Mouse (Mus musculus): ENCODE measurements around the gene Eri3.
A peak's percentile ranks its signal among the peaks of the same experiment; 100 is the strongest.

The Eri3 gene

DNA sequence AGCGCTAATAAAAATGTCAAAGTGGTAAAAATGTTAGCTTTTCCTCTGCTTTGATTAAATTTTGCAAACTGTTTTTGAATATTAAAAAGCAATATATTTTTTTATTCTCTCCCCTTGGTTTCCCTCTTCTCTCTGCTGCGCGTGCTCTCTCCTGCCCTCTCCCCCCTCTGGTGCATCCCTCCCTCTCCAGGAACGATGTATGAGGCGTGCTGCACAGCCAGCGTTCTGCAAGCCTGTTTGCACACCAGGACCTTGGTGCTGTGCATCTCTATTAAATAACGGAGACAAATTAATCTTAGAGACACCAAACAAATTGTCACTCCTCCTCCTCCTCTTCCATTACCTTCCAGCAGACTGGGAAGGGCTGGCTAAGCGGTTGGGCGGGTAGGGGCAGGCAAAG lies 31.5 kb downstream of the Eri3 start:
- no peak for DNase-seq

DNA sequence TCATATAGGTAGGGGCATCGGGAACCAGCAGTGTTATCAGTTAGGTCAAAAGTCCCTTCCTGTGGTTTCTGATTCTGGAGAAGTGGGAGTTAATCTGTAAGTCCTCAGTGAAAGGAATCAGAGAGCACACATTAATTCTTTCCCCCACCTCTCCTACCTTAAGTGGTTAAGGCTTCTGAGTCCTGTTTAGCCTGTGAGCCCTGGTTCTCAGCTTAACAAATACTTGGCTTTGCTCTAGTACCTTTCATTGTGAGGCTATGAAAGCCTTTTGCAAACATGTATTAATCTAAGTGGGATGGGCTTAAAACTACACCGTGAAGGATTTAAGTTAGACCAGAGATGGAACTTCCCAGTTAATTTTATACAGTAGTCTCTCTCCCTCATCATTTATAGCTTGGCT lies 35.8 kb downstream of the Eri3 start:
- DNase-seq: no peak

DNA sequence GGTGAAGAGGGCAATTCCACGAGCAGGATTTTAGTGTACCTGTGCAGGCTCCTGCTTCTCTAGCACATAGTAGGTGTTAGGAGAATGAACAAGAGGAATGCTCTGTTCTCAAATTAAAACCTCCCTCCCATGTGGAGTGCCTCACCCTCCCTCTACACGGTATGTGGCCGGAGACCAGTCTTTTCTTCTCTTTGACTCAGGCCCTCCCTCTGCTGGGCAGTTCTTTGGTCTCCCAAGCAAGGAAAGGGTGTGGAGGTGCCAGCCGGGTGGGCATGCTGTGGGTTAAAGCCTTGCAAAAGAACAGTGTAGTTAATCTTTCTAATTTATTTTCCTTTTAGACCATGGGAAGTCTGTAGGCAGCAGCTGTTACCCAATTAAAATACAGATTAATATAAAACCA lies 37.3 kb downstream of the Eri3 start:
- DNase-seq: no peak

DNA sequence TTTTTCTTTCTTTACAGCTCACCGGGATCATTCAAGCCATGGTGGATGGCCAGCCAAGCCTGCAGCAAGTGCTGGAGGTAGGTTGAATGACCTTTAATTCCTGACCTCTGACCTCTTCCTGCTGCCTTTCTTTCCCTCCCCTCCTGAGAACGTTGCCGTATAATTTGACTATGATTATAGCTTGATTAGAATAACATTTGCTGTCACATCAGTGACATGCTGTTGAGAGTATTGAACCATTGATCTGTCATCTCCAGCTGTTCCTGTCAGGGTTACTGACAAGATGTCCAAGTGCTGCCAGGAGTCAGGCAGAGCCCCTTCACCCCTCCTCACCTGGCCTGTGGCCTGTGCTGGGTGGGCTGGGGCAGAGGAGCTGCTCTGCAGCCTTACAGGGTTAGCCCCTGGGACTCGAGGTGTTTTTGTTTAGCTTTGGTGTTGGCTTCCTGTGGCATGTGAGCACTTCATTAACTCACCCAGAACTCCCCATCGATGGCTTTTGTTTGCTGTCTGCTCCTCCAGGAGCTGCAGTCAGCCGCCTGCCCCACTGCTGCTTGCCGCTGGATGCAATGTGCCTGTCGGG lies 39.0 kb downstream of the Eri3 start:
- no peak for DNase-seq

DNA sequence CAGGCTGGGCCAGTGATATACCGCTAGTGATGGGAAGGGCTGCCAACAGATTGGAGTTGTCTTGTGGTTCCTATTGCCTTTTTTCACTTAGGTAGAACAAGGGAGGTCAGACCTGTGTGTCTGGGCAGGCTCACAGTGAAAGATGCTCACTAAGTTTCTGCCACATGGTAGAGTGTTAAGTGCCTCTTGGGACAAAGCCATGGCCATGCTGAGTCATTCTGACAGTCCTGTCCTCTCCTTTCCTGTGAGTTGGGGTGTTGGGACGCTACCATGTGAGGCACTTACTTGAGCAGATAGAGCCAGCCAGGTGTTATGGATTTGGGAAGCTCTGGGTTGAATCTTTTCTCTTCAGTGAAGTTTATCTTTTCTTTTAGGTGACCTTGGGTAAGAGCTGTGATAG lies 40.6 kb downstream of the Eri3 start:
- DNase-seq: no peak

DNA sequence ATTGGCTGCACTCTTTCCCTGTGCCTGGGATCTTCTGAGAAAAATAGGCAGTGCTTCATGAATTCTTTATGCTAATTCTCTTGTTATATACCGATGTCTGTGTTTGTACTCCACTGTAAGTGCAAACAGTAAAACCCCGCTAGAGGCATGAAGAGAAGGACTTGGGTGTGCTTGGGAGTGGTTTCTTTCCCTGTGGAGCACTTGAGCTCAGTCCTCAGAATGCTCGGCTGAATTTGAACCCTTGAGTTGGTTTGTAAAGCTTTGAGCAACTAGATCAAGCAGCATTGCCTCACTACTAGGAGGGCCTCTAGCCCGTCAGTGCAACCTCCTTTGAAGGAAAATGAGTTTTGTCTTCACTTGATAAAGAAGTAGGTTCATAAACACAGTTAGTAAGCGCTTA lies 42.0 kb downstream of the Eri3 start:
- no peak for DNase-seq

DNA sequence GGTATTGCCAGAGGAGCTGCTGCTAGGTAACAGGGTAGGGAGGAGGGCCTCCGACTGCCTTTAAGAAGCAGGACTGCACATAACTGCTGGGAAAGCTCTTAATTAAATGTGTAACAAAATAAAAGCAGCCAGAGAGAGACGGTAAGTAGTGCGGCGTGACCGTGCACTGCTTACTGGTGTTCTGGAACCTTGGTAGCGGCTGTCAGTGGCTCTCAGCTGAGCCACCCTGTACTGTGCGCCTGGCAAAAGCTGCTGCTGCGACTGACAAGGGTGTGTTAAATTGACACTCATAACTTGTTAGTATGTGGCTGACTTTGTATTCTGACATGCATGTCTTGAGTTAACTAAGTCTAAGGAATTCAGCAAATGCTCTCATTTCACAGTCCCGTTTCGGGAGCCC lies 45.1 kb downstream of the Eri3 start:
- DNase-seq: no peak

DNA sequence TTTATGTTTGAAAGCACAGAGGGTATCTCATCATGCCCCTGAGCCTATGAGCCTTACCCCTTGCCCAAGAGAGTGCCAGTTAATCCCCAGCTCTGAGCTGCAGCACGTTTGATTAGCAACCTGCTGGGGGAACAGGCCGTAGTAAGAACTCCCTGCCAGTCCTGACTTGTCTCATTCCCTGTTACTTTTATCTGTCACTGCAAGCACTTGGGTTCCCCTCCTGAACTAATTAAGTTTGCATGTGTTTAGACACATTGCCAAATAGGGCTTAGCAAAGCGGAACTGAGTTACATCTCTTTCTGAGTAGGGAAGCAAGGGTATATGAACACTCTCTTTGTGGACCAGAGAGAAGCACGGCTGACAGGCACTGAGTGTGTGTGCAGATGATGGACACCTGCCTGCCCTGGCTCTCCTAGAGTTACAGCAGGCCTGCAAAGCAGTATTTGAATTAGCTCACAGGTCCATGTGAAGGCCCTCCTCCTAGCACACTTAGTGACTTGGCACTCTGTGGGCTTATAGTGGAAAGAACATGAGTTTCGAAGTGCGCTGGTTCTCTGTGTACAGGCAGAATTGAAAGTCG lies 49.9 kb downstream of the Eri3 start:
- no peak for DNase-seq

DNA sequence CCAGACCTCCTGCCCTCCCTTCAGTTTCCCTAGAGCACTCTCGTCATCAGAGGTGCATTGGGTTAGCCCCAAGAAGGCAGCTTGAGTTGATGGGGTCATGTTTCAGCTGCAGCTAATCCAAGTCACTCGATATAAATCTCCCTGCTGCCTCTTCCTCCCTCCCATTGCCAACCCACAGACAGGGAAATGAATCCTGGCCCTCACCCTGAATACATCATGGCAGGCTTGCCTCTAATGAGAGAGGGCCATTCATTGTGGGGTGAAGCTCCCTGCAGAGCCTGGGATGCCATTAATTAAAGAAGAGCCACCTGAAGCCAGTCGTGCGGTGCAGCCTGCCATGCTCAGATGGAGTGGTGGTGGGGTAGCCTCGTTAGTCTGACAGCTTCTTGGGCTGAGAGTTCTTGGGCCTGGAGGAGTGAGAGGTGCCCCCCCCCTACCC lies 51.2 kb downstream of the Eri3 start:
- no peak for DNase-seq

DNA sequence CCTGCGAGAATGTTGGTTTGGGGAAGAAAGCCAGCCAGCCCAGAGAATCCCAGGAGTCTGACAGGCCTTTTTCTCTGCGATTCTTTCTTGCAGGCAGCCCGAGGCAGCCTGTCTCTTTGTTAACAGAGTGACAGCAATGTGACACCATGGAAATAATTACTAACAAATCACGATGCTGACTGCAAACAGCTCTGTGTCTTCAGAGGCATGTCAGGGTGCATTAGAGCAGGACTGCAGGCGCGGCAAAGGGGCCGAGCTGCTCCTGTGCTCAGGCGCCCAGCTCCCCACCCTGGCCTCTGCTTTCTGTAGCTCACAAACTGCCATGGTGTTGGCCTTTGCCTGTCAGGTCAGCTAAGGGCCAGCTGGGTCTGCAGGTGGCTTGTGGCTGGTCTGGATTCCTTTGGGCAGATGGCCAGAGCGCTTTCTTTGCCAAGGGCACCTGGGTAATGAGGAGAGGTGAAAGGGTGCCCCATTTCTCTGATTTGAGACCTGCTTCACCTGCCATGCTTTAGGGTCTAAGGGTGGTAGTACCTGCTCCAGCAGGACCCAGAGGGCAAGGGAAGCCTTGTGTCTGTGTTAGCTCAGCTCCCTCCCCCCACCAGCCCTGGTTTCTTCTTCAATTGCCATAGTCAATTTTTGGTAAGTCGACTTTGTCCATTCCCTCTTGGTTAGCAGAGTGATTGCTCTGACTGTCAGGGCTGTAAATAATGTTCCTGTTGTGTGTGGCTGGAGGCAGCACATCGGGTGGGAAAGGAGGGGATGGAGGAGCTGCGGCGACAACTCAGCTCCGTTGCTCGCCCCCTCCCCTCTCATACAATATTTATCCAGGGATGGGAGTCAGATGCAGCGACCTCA lies 55.2 kb downstream of the Eri3 start:
- DNase-seq: no peak

DNA sequence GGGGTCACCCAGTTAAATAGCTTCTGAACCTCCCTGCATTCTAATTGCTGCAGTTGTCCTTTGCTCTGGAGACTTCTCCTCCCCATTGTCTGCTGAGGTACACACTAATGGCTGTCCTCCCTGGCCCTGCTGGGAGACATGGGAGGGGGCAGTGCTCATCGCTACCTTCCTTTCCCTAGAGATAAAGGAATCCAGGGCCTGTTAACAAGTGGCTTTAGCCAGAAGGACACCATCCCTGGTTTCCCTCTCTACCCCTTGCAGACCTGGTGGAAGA lies 55.7 kb downstream of the Eri3 start:
- DNase-seq: no peak

DNA sequence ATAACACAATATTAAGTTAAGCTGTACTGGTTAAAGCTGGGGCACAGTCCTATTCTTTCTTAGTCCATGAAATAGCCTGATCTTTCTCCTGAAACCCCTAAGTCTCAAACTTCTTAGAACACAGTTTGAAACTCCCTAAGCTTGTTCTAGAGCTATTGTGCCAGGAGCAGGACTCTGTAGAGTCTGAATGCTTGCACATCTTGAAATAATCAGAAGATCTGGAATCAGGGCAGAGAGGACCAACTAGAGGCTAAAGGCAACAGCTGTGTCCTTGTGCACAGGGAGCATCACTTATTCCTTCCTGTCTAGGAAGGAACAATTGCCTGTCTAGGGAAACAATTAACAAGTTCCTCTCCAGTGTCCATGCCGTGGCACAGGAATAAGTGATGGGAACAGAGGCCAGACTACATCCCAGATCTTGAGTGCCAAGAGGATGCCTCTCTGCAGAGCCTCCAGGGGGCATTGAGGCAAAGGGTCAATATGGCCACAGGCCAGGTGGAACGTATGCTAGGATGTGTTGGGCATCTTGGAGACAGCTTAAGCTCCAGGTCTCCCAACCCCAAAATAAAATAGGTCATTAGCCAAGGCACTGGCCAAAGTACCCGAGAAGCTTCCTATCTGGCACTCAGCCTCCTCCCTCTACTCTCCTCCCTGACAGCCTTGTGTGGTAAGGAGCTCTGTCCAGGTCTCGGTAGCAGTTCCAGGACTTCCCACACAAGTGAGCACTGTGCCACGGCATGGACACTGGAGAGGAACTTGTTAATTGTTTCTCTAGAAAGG lies 56.9 kb downstream of the Eri3 start:
- no peak for DNase-seq

DNA sequence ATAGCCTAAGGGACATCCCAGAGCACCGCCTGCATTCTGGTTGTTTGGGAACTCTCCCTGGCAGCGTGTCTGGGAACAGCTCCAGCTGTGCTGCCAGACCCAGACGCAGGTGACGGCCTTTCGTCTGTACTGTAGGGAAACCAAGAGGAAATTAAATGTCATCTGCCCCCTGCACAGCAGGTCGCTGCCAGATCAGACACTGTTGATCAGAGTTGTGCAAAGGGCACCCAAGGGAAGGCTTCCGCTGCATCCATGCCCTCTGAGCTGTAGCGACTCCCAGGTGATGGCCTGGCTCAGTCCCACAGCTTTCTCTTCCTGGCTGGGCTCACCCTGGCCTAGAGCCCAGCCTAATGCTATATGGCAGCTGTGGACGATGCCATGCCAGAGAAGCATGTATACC lies 58.1 kb downstream of the Eri3 start:
- DNase-seq: no peak

DNA sequence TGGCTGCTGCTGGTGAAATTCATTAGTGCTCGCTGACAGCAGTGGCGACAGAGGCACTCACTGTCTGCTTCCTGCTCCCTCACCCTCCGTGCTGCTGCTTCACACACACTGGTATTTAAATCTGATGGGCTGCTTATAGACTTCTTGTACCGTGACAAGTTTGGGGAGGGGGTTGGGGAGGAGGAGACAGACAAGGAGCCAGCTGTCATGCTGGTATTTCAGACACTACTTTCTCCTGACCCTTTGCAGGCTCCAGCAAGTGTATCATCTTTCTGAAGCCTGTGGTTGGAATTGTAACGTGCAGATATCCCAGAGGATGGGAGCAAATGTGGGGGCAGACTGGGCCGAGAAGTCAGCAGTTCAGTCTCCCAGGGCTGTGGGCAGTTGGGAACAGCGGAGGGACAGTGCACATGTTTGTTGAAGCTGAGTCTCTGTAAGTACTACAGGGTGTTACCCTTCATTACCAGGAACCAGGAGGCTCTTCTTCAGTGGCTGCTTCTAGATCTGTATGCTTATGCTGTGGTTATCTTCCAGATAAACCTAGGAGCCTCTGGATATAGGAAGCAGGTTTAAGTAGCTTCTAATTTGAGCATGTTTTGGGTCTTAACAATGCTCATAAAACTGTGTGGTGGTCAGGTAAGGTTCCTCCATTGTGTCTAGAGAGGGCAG lies 59.3 kb downstream of the Eri3 start:
- DNase-seq: no peak

DNA sequence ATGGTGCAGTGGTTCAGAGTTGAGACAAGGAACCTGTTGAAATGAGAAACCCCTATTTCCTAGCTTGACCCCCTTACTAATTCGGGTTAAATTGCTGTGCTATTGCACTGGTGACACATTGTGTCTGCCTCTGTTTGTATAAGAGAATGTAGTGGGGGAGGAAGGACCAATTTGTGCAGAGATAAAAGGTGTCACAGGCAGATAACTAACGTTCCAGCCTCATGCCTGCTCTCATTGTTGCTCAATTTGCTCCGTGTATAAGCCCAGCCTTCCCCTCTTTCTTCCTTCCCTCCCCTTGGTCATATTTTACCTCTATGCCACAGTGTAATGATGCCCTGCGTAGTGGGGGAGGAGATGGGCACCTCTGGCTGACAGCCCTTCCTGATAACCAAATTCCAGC lies 61.2 kb downstream of the Eri3 start:
- no peak for DNase-seq

DNA sequence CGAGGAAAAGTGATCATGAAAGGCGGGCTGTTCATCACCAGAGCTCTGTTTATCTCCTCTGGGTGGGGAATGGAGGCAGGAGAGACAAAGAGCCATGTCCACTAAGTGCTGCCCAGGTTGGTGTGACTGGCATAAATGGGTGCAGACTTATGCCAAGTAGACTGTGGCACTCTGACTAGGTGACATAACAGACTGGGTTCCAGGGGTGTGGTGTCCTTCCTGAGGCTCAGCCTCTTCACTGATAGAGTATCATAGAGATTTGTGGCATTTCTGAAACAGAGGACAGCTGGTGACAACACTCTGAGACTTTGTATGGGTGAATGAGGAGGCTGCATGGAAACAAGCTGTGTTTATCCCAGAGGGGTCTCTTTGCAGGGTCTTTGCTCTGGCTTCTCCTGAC lies 61.6 kb downstream of the Eri3 start:
- DNase-seq: no peak

DNA sequence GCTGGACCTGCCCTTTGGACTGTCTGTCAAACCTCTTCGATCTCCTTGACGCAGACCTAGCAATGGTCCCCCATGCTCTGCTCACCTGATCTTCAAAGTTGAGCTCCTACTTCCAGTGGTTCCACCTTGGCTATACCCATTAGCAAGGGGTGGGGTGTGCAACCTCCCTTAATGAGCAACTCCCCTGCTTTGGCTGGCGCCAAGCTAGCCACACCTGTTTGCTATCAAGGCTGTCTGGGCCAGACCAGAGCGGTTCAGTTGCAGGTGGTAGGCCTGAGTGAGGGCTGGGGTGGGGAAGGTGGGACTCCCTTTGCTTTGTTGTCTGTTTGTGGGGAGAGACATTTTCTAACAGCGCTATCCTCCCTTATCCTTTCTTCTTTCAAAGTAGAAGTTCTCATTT lies 62.5 kb downstream of the Eri3 start:
- no peak for DNase-seq

DNA sequence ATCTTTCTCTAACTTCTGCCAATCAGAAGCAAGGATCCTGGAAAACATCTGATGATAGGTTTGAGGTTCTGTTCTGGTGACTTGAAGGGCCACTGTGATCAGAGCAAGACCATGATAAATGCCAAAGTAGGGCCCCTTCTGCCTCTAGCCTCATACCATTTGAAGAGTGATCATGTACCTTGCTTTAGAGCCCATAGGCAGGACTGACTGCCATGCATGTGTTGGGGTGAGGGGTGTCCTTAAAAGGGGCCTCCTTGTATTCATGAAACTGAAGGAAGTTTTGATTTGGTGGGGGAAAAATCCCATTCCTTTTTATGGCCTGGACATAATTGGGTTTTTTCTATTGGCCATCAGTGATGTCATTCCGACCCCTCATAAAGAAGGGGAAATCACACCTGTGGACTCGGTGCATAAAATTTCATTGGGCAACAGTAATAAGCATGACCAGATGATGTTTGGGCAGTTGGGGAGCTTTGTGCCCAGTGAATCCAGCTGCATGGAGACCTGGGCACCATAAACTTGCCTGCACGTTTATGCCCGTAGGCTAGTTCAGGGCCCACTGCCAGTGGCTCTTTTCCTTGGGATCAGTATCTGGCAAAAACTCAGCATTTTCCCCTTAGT lies 63.1 kb downstream of the Eri3 start:
- DNase-seq: no peak

DNA sequence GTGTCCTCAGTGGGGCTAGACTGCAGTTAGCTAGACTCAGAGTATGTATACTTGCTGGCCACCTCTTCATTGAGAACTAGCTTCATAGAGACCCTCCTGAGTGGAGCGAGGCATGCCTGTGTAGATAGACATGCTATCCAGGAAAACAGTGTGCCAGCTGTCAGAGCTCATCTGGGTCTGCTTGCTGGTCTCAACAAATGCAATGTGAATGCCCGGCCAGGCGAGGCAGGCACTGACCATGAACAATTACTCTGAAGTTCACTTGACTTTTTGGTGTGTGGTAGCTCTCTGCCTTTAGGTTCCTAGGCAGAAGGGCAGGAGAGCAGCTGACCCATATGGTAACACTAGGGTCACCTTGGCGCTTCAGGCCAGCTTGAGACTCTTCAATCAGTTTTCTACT lies 66.4 kb downstream of the Eri3 start:
- DNase-seq: no peak

DNA sequence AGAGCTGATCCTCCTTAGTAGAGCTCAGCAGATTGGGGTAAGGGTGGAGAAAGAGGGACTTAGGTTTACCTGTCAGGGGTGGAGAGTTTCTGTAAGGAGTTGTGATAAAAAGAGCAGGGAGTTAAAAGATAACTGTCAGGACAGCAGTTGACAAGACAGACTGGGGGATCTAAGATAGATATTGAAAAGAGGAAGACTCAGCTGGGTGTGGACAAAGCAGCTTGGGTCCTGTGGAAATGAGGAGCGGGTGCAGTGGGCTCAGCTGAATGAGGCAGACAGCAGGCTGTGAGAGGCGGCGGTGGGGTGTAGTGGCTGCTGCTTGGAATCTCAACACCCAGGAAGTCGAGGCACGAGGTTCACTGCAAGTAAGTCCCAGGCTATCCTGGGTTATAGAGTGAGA lies 72.1 kb downstream of the Eri3 start:
- DNase-seq: no peak

DNA sequence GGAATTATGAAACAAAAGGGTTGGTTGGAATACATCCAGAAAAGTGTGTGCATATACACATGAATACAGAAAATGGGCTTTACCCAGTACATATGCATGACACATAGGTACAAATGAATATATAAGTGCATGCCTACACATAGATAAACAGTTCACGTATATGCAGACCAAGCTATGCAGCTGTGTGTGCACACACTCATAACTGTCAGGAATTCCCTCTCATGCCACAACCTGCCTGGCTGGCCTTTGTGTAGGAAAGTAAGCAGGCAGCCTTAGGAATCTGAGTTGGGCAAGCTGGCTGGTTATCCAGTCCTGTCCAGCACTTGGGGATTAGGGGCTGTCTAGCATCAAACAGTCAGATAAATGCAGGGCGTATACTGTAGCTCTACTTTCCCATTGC lies 72.9 kb downstream of the Eri3 start:
- DNase-seq: no peak

DNA sequence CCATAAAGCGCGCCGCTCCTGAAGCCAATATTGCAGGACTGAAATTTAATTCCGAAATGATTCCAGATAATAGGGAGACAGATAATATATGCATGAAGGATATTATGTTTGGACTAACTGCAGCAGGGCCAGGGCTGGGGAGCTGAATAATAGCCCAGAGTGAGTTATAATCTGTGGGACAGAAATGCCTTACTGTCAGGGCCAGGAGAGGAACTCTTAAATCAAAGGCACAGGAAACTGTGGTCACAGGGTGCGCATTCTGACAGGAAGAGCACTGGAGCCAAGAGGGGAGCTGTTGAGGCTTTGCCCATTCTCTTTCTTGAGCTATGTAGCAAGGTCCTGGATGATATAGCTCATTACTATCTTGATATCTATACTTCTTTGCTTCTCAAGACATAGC lies 74.5 kb downstream of the Eri3 start:
- DNase-seq: peak; percentile 16

DNA sequence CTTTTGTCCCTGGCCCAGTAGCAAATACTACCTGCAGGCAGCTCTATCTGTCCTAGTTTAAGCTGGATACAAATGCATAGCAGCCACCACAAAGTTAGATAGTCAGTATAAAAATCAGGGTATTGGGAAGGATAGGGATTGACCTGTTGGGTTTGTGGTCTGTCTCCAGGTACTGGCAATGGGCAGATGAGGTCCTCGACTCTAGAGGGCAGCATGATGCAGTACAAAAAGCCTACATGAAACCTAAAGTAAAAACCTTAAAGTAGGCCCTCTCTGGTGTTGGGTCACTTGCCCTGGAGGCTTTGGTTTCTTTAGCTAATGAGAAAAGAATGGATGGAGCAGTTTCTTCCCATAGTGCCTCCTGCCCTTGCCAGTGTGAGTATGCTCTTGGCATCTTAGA lies 78.3 kb downstream of the Eri3 start:
- no peak for DNase-seq

Measured in thymus, postnatal 14 days (tissue).